Mouse (Mus musculus): ENCODE results near the gene Plekhh2. TPM values are rescaled to one million over a fixed set of nuclear protein-coding genes. Genes with fewer than 3 reads are reported as not detected.

Gene Plekhh2
- polyA plus RNA-seq (2016; fragmentation: Nextera tagmentation; extraction: Ambion mirVana) = 3.6 and 3.9 TPM in 2 replicates

DNA sequence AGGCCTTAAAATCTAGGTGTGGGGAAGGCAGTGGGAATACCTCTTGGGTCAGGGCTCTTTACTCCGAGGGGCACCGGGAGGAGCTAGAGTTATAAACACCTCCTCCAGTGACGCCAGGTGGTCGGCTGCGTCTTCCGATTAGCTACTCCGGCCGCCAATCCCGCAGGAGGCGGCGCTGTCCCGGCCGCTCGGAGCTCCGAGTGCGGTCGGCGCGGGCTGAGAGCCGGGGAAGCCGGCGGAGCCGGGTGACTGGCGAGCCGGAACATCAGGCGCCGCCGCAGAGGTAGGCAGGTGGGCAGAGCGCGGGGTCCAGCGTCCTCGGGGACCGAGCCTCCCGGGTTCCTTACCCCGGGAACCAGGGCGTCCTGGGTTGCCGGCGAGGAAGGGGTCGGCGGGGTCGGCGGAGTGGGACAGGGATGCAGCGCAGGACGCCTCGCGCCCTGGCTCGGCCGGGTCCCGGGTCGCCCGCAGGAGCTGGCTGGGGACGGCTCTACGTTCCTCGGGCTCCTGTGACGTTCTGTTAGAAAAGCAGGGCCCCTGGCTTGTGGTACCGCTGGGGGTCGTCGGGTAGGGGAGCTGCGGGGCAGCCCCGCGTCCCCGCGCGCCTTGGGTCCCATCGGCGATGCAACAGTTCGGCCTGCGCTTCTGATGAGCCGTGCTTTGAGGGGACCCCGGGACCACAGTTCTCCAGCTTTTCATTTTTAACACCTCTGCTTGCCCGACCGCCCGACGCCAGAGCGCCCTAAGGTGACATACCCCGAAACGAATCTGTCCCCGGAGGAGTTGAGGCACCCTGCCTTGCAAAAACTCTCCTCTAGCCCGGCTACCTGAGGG is at the start of gene Plekhh2:
TSS of gene Plekhh2 (plus strand) at position 214 of the 834 bp plus-strand sequence.
- Histone ChIP-seq H3K4me1 (peaks cover 19% of the 10 kb centered on the region; the same call in 1 of the 2 replicates), H3K4me3 (peak within 1 kb of the TSS; percentile 75), H3K9me3 (no peaks in the 10 kb centered on the region), H3K27me3 (ENCODE audit: insufficient read depth, poor library complexity, severe bottlenecking) (0 out of 2 replicates have a peak, but pooled peaks cover 4% of the 10 kb centered on the region), H3K27ac (peak within 1 kb of the TSS; percentile 82), H3K36me3 (no peaks in the 10 kb centered on the region)
- under 1% methylated on average over 79 of the region's 79 CpGs for WGBS
- DNase-seq (ENCODE audit: low spot score) = peak; percentile 91

- peaks cover 8% of the 10 kb centered on the region for H3K36me3 ChIP-seq
- H3K4me3 ChIP-seq = peak within 1 kb of the TSS; percentile 96
- under 1% methylated on average over 67 of the region's 67 CpGs for WGBS
- H3K27me3 ChIP-seq (ENCODE audit: insufficient read depth, poor library complexity, severe bottlenecking) = no peaks in the 10 kb centered on the region
- no peaks in the 10 kb centered on the region for H3K9me3 ChIP-seq
- H3K4me1 ChIP-seq = peaks cover 9% of the 10 kb centered on the region; the same call in 1 of the 2 replicates
- peak within 1 kb of the TSS; percentile 93 for H3K27ac ChIP-seq
- DNase-seq (ENCODE audit: low spot score) = peak; percentile 99
These were observed 45.7 kb upstream of the Plekhh2 start, which contains the start of gene Thada for GRCm38 (mm10) chr17:84465753-84466608. TSS of gene Thada (minus strand) at chr17:84466205.

DNA sequence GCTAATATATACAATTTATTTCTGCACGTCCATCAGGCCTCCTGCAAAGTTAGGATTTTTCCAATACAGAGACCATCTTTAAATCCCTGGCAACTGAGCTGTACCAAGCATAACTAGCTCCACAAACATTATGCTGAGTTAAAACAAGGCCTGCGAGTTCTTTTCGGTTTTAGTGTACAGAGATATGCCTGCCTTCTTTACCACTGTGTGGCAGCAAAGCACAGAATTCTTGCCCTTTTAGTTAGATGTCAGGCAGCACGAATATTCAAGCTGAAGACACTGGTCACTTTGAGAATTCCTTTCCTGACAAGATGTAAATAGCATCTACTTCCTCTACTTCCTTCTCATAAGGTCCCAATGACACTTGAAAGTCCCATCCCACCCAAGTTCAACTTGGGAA is 37.4 kb upstream of the Plekhh2 start:
- no peaks in the 10 kb centered on the region for H3K4me1 ChIP-seq
- no peak overlapping the region for H3K27ac ChIP-seq
- no peaks in the 10 kb centered on the region for H3K27me3 ChIP-seq (ENCODE audit: insufficient read depth, poor library complexity, severe bottlenecking)
- no peaks in the 10 kb centered on the region for H3K36me3 ChIP-seq
- WGBS = 58% methylated on average over 4 of the region's 4 CpGs
- H3K9me3 ChIP-seq = no peaks in the 10 kb centered on the region
- no peak overlapping the region for H3K4me3 ChIP-seq
- DNase-seq (ENCODE audit: low spot score) = no peak

GRCm38 (mm10) chr17:84477176-84477575 is 34.5 kb upstream of the Plekhh2 start:
- Histone ChIP-seq H3K9me3 (no peaks in the 10 kb centered on the region), H3K36me3 (no peaks in the 10 kb centered on the region), H3K4me1 (no peaks in the 10 kb centered on the region), H3K27me3 (ENCODE audit: insufficient read depth, poor library complexity, severe bottlenecking) (no peaks in the 10 kb centered on the region), H3K27ac (no peak overlapping the region), H3K4me3 (no peak overlapping the region)
- no peak for DNase-seq (ENCODE audit: low spot score)
- 80% methylated on average over 5 of the region's 5 CpGs for WGBS

GRCm38 (mm10) chr17:84478276-84478675 is 33.4 kb upstream of the Plekhh2 start:
- Histone ChIP-seq H3K4me3 (no peak overlapping the region), H3K27ac (no peak overlapping the region), H3K4me1 (no peaks in the 10 kb centered on the region), H3K27me3 (ENCODE audit: insufficient read depth, poor library complexity, severe bottlenecking) (no peaks in the 10 kb centered on the region), H3K36me3 (no peaks in the 10 kb centered on the region), H3K9me3 (no peaks in the 10 kb centered on the region)
- DNase-seq (ENCODE audit: low spot score) = no peak
- WGBS = 78% methylated on average over 4 of the region's 4 CpGs

GRCm38 (mm10) chr17:84480464-84481355 is 31.0 kb upstream of the Plekhh2 start:
- Histone ChIP-seq H3K4me1 (no peaks in the 10 kb centered on the region), H3K9me3 (no peaks in the 10 kb centered on the region), H3K27me3 (ENCODE audit: insufficient read depth, poor library complexity, severe bottlenecking) (no peaks in the 10 kb centered on the region), H3K4me3 (no peak overlapping the region), H3K36me3 (no peaks in the 10 kb centered on the region), H3K27ac (no peak overlapping the region)
- no peak for DNase-seq (ENCODE audit: low spot score)
- WGBS = 56% methylated on average over 15 of the region's 15 CpGs

- WGBS = 74% methylated on average over 3 of the region's 3 CpGs
- no peak for DNase-seq (ENCODE audit: low spot score)
- Histone ChIP-seq H3K9me3 (no peaks in the 10 kb centered on the region), H3K4me1 (no peaks in the 10 kb centered on the region), H3K36me3 (no peaks in the 10 kb centered on the region), H3K4me3 (no peak overlapping the region), H3K27ac (no peak overlapping the region), H3K27me3 (ENCODE audit: insufficient read depth, poor library complexity, severe bottlenecking) (no peaks in the 10 kb centered on the region)
These were observed 28.9 kb upstream of the Plekhh2 start for GRCm38 (mm10) chr17:84482831-84483230.

GRCm38 (mm10) chr17:84483673-84484320 is 27.9 kb upstream of the Plekhh2 start:
- Histone ChIP-seq H3K36me3 (no peaks in the 10 kb centered on the region), H3K27me3 (ENCODE audit: insufficient read depth, poor library complexity, severe bottlenecking) (no peaks in the 10 kb centered on the region), H3K27ac (no peak overlapping the region), H3K4me1 (no peaks in the 10 kb centered on the region), H3K4me3 (no peak overlapping the region), H3K9me3 (no peaks in the 10 kb centered on the region)
- WGBS = 70% methylated on average over 6 of the region's 6 CpGs
- no peak for DNase-seq (ENCODE audit: low spot score)

- 79% methylated on average over 2 of the region's 2 CpGs for WGBS
- DNase-seq (ENCODE audit: low spot score) = no peak
- H3K4me1 ChIP-seq = no peaks in the 10 kb centered on the region
- no peaks in the 10 kb centered on the region for H3K9me3 ChIP-seq
- no peaks in the 10 kb centered on the region for H3K36me3 ChIP-seq
- H3K27me3 ChIP-seq (ENCODE audit: insufficient read depth, poor library complexity, severe bottlenecking) = no peaks in the 10 kb centered on the region
- no peak overlapping the region for H3K4me3 ChIP-seq
- H3K27ac ChIP-seq = no peak overlapping the region
These were observed 24.3 kb upstream of the Plekhh2 start for GRCm38 (mm10) chr17:84487415-84487814.

DNA sequence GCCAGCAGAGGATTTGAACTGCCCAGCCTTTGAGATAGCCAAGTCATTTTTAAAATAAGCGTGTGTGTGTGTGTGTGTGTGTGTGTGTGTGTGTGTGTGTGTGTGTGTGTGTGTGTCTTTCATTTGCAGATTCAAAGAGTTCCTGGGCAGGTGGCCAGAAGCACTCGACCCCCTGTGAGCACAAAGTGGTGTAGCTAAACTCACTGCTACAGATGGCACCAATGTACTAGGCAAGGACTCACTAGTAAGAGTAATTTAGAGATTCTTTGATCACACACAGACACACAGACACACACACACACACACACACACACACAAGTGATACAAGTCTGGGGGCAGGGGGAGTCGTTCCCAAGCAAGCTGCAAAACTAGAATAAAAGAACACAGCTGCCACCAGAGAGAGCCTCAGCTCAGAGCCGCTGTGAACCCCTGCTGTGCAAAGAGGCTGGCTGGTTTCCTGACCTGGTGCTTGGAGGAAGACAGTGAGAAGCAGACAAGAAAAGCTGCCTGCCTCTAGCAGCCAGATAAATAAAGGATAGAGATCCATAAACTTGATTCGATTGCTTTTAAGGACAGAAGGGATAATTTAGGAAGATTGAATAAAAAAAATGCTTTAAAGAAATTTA is 19.3 kb upstream of the Plekhh2 start:
- WGBS = 30% methylated on average over 5 of the region's 5 CpGs
- no peak overlapping the region for H3K27ac ChIP-seq
- no peaks in the 10 kb centered on the region for H3K9me3 ChIP-seq
- no peaks in the 10 kb centered on the region for H3K4me1 ChIP-seq
- H3K36me3 ChIP-seq = no peaks in the 10 kb centered on the region
- no peak for DNase-seq (ENCODE audit: low spot score)
- no peaks in the 10 kb centered on the region for H3K27me3 ChIP-seq (ENCODE audit: insufficient read depth, poor library complexity, severe bottlenecking)
- no peak overlapping the region for H3K4me3 ChIP-seq

DNA sequence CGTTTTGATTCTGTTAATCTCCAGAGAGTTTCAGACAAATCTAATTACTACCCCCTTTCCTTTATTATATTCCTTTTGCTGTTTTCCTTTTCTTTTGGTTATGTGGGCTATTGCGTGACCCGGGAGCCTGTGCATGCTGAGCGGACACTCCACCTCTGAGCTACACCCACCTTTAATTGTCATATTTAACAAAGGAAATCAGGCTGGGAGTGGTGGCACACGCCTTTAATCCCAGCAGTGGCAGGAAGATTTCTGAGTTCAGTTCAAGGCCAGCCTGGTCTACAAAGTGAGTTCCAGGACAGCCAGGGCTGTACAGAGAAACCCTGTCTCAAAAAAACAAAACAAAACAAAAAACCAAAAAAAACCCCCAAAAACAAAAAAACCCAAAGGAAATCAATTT is 14.7 kb upstream of the Plekhh2 start:
- H3K9me3 ChIP-seq = no peaks in the 10 kb centered on the region
- DNase-seq (ENCODE audit: low spot score) = no peak
- H3K27me3 ChIP-seq (ENCODE audit: insufficient read depth, poor library complexity, severe bottlenecking) = no peaks in the 10 kb centered on the region
- H3K36me3 ChIP-seq = no peaks in the 10 kb centered on the region
- H3K4me1 ChIP-seq = no peaks in the 10 kb centered on the region
- WGBS = 81% methylated on average over 5 of the region's 5 CpGs
- H3K27ac ChIP-seq = no peak overlapping the region
- H3K4me3 ChIP-seq = no peak overlapping the region
